Mouse (Mus musculus): ENCODE results near the gene Naxd.

DNA sequence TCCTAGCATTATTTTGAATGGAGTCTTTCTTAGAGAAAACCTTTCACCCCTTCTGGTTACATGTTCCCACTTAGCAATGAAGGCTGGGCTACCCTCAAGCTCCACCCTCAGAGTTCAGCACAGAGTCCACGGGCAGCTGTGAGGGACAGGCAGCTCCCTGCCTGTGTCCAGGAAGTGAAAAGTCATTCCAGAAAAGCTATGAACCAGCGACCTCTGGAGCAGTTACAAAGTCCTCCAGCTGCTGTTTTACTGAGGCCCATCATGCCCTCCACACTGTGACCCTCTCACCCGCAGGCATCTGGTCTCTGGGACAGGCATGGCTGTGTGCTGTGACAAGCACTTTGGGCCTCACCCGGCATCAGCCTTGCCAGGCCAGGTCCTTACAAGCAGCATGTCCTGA, 24.2 kb upstream of the Naxd start:
- no peak for TF ChIP-seq TCF12 (IDR thresholded peaks at IDR 0.05; ENCODE audit: low read depth, low read length)
- TF ChIP-seq MAFK (IDR thresholded peaks at IDR 0.05; ENCODE audit: insufficient replicate concordance, low read length) = no peak
- no peak for TF ChIP-seq EP300 (IDR thresholded peaks at IDR 0.05; ENCODE audit: low read length)
- no peak for TF ChIP-seq NRF1 (IDR thresholded peaks at IDR 0.05; ENCODE audit: low read depth, low read length)
- TF ChIP-seq MEF2A (IDR thresholded peaks at IDR 0.05; ENCODE audit: borderline replicate concordance, low read depth, low read length) = no peak
